Mouse (Mus musculus) CH12.LX (cell line): ENCODE measurements around the gene Dlg5. TPM values are rescaled to one million over a fixed set of nuclear protein-coding genes. Genes with fewer than 3 reads are reported as not detected.

ENCODE experiments used
- DNase-seq: peaks from one replicate; pipeline ENCODE4 v3.0.0-alpha.2; 2013; ENCODE audit errors: extremely low read depth
- H3K27ac ChIP-seq: 2 replicates; pipeline ENCODE4 v1.5.1; 2012; ENCODE audit warnings: low read depth, mild to moderate bottlenecking, control low read depth, moderate library complexity; ENCODE audit not compliant: insufficient read depth
- H3K27me3 ChIP-seq: replicated peaks from 2 replicates; pipeline ENCODE3; 2012; ENCODE audit warnings: inconsistent platforms
- H3K36me3 ChIP-seq, 2 experiments: replicated peaks in 1 of 2; 2 replicates each; pipeline versions ENCODE3 to v1.6.1; 2012; ENCODE audit warnings: inconsistent platforms in 1 of 2, low read length in 1 of 2, mild to moderate bottlenecking in 1 of 2, mixed read lengths in 1 of 2, moderate library complexity in 1 of 2; ENCODE audit not compliant: control insufficient read depth in 1 of 2, insufficient read depth in 1 of 2
- H3K4me1 ChIP-seq, 2 experiments: 2 replicates each; pipeline ENCODE4 v1.6.1; 2012; ENCODE audit warnings: inconsistent platforms in 1 of 2, moderate library complexity in 1 of 2; ENCODE audit not compliant: insufficient read depth in 2 of 2, control insufficient read depth in 1 of 2
- H3K4me2 ChIP-seq: 2 replicates; pipeline ENCODE4 v1.6.1; 2012; ENCODE audit warnings: low read depth, mild to moderate bottlenecking, control low read depth; ENCODE audit not compliant: poor library complexity, insufficient read depth, severe bottlenecking
- H3K4me3 ChIP-seq, 3 experiments: fragments of 150-350 bp in 1 of 3; sonication (generic) in 1 of 3; replicated peaks in 1 of 3; 2 replicates each; pipeline versions ENCODE3 to v1.5.1; 2011 to 2012; ENCODE audit warnings: low read depth in 2 of 3, low read length in 2 of 3, mild to moderate bottlenecking in 2 of 3, moderate library complexity in 2 of 3, control low read depth in 1 of 3, improper control_type of control experiment in 1 of 3, inconsistent platforms in 1 of 3, mixed read lengths in 1 of 3; ENCODE audit not compliant: poor library complexity in 1 of 3
- H3K79me2 ChIP-seq: replicated peaks from 2 replicates; pipeline ENCODE4 v1.6.1; 2012; ENCODE audit warnings: mild to moderate bottlenecking, moderate library complexity; ENCODE audit not compliant: control insufficient read depth, poor library complexity, insufficient read depth, severe bottlenecking; ENCODE audit errors: extremely low read depth
- H3K9ac ChIP-seq: 2 replicates; pipeline ENCODE4 v1.6.1; 2012; ENCODE audit warnings: low read depth, mild to moderate bottlenecking, control low read depth, moderate library complexity; ENCODE audit not compliant: insufficient read depth
- H3K9me3 ChIP-seq: replicated peaks from 2 replicates; pipeline ENCODE3; 2012; ENCODE audit warnings: low read length, inconsistent platforms, mixed read lengths
- CHD1 ChIP-seq: IDR thresholded peaks from 2 replicates; pipeline ENCODE4 v1.6.1; 2012; ENCODE audit warnings: low read depth, low read length, improper control_type of control experiment, inconsistent platforms
- CTCF ChIP-seq, 2 experiments: IDR thresholded peaks in 1 of 2; conservative IDR thresholded peaks in 1 of 2; 2 replicates each; pipeline ENCODE4 v1.5.1; 2011 to 2012; ENCODE audit warnings: low read depth in 2 of 2, low read length in 2 of 2, improper control_type of control experiment in 1 of 2, inconsistent platforms in 1 of 2, mild to moderate bottlenecking in 1 of 2, moderate library complexity in 1 of 2
- E2F4 ChIP-seq: IDR thresholded peaks from 2 replicates; pipeline ENCODE4 v1.6.1; 2011; ENCODE audit warnings: low read depth, low read length, improper control_type of control experiment; ENCODE audit not compliant: insufficient replicate concordance
- ELF1 ChIP-seq: IDR thresholded peaks from 2 replicates; pipeline ENCODE4 v1.6.1; 2014; ENCODE audit warnings: low read depth, mild to moderate bottlenecking, inconsistent platforms, low read length, improper control_type of control experiment
- EP300 ChIP-seq: IDR thresholded peaks from 2 replicates; pipeline ENCODE4 v1.6.1; 2011; ENCODE audit warnings: low read length, improper control_type of control experiment
- ETS1 ChIP-seq: conservative IDR thresholded peaks from 2 replicates; pipeline ENCODE4 v1.6.1; 2012; ENCODE audit warnings: low read depth, mild to moderate bottlenecking, inconsistent platforms, low read length, improper control_type of control experiment, moderate library complexity
- GABPA ChIP-seq: IDR thresholded peaks from 2 replicates; pipeline ENCODE4 v1.6.1; 2012; ENCODE audit warnings: low read depth, low read length, improper control_type of control experiment, inconsistent platforms; ENCODE audit not compliant: insufficient replicate concordance
- HCFC1 ChIP-seq: IDR thresholded peaks from 2 replicates; pipeline ENCODE4 v1.6.1; 2012; ENCODE audit warnings: low read depth, mild to moderate bottlenecking, inconsistent platforms, low read length, improper control_type of control experiment
- IRF4 ChIP-seq: IDR thresholded peaks from 2 replicates; pipeline ENCODE4 v1.6.1; 2014; ENCODE audit warnings: low read depth, mild to moderate bottlenecking, inconsistent platforms, low read length, improper control_type of control experiment
- JUN ChIP-seq: IDR thresholded peaks from 2 replicates; pipeline ENCODE4 v1.6.1; 2011; ENCODE audit warnings: low read depth, mild to moderate bottlenecking, low read length, improper control_type of control experiment, moderate library complexity; ENCODE audit not compliant: insufficient read depth
- JUND ChIP-seq: conservative IDR thresholded peaks from 2 replicates; pipeline ENCODE4 v1.6.1; 2011; ENCODE audit warnings: low read depth, low read length, improper control_type of control experiment
- MAX ChIP-seq: IDR thresholded peaks from 2 replicates; pipeline ENCODE4 v1.6.1; 2011; ENCODE audit warnings: low read length, improper control_type of control experiment
- MEF2A ChIP-seq: IDR thresholded peaks from 2 replicates; pipeline ENCODE4 v1.6.1; 2014; ENCODE audit warnings: low read depth, mild to moderate bottlenecking, inconsistent platforms, low read length, improper control_type of control experiment, borderline replicate concordance
- MXI1 ChIP-seq: IDR thresholded peaks from 2 replicates; pipeline ENCODE4 v1.6.1; 2011; ENCODE audit warnings: mild to moderate bottlenecking, low read depth, low read length, improper control_type of control experiment
- NELFE ChIP-seq: IDR thresholded peaks from 2 replicates; pipeline ENCODE4 v1.6.1; 2011; ENCODE audit warnings: low read depth, low read length, improper control_type of control experiment
- PAX5 ChIP-seq: IDR thresholded peaks from 2 replicates; pipeline ENCODE4 v1.6.1; 2012; ENCODE audit warnings: low read length, inconsistent platforms, mixed read lengths
- POLR2AphosphoS2 ChIP-seq: IDR thresholded peaks from 2 replicates; pipeline ENCODE4 v1.6.1; 2011; ENCODE audit warnings: low read depth, low read length, improper control_type of control experiment
- RAD21 ChIP-seq: IDR thresholded peaks from 2 replicates; pipeline ENCODE4 v1.6.1; 2011; ENCODE audit warnings: low read depth, mild to moderate bottlenecking, low read length, improper control_type of control experiment, moderate library complexity
- RCOR1 ChIP-seq: conservative IDR thresholded peaks from 2 replicates; pipeline ENCODE4 v1.6.1; 2012; ENCODE audit warnings: low read depth, mild to moderate bottlenecking, inconsistent platforms, low read length, improper control_type of control experiment
- SIN3A ChIP-seq: IDR thresholded peaks from 2 replicates; pipeline ENCODE4 v1.6.1; 2012; ENCODE audit warnings: low read length, improper control_type of control experiment, inconsistent platforms
- SMC3 ChIP-seq: IDR thresholded peaks from 2 replicates; pipeline ENCODE4 v1.6.1; 2011; ENCODE audit warnings: low read depth, low read length, improper control_type of control experiment
- TCF12 ChIP-seq: IDR thresholded peaks from 2 replicates; pipeline ENCODE4 v1.6.1; 2014; ENCODE audit warnings: low read depth, mild to moderate bottlenecking, inconsistent platforms, low read length, improper control_type of control experiment
- UBTF ChIP-seq: IDR thresholded peaks from 2 replicates; pipeline ENCODE4 v1.6.1; 2012; ENCODE audit warnings: low read depth, mild to moderate bottlenecking, inconsistent platforms, low read length, improper control_type of control experiment, moderate library complexity
- USF1 ChIP-seq: IDR thresholded peaks from 2 replicates; pipeline ENCODE4 v1.6.1; 2014; ENCODE audit warnings: low read depth, mild to moderate bottlenecking, inconsistent platforms, low read length, improper control_type of control experiment
- USF2 ChIP-seq: conservative IDR thresholded peaks from 2 replicates; pipeline ENCODE4 v1.6.1; 2011; ENCODE audit warnings: low read depth, low read length, improper control_type of control experiment
- dilution Hi-C: fragments of 300-500 bp; cut with MboI; formaldehyde crosslinking; loops from 2 replicates; pipeline ENCODE4 v1.14.3; 2020; ENCODE audit warnings: low sequenced_read_pairs; ENCODE audit not compliant: extremely low pct_unique_long_range_greater_than_20kb, extremely low pct_ligation_motif_present
- in situ Hi-C: fragments of 300-500 bp; cut with MboI; formaldehyde crosslinking; loops from 3 replicates; pipeline ENCODE4 v1.14.3; 2019; ENCODE audit warnings: low sequenced_read_pairs, low pct_ligation_motif_present, low pct_unique_long_range_greater_than_20kb, mixed read lengths
- polyA plus RNA-seq: library from polyadenylated mRNA; unstranded; fragments of >175 nt; gene quantifications from 2 replicates; pipeline ENCODE4 v1.2.1, GENCODE M21; 2012; ENCODE audit warnings: low read depth; ENCODE audit not compliant: insufficient read length
- total RNA-seq, 2 experiments: library from RNA; depleted of rRNA; stranded (reverse); fragments of 300-350 nt in 1 of 2; fragments of >200 nt in 1 of 2; gene quantifications; 2 replicates each; pipeline ENCODE4 v1.2.3; 2012 to 2014

Dlg5 gene
- total and polyA plus RNA-seq, 3 experiments: 0.07 to 0.76 TPM; not detected in 1

- H3K27ac ChIP-seq: no peak overlapping the region
- no peaks in the 10 kb centered on the region for H3K79me2 ChIP-seq
- H3K9me3 ChIP-seq: peaks cover 64% of the 10 kb centered on the region
- no peak overlapping the region for H3K4me2 ChIP-seq
- no peaks in the 10 kb centered on the region for H3K36me3 ChIP-seq
- dilution Hi-C loops (no loop called here), in situ Hi-C loops (no loop called here)
- H3K4me1 ChIP-seq: no peaks in the 10 kb centered on the region
- peaks cover 25% of the 10 kb centered on the region for H3K27me3 ChIP-seq
- H3K4me3 ChIP-seq: no peak overlapping the region
- H3K9ac ChIP-seq: no peak overlapping the region
- DNase-seq: no peak
- TF ChIP-seq CTCF (conservative IDR thresholded peaks at IDR 0.05 in 1 of 2, IDR thresholded peaks at IDR 0.05 in 1 of 2; ENCODE audit: low read depth in 2 of 2, low read length in 2 of 2): no peak
- TF ChIP-seq UBTF: no peak
- TF ChIP-seq ELF1: no peak
- TF ChIP-seq PAX5: no peak
- TF ChIP-seq JUN: no peak
- no peak for TF ChIP-seq GABPA
- TF ChIP-seq USF1: no peak
- no peak for TF ChIP-seq USF2
- no peak for TF ChIP-seq NELFE
- TF ChIP-seq JUND: no peak
- no peak for TF ChIP-seq RCOR1
Observed at GRCm38 (mm10) chr14:24197865-24198264, 47.9 kb downstream of the Dlg5 start.

- Histone ChIP-seq H3K4me2 (no peak overlapping the region), H3K27me3 (peaks cover 24% of the 10 kb centered on the region), H3K27ac (no peak overlapping the region), H3K4me1 (no peaks in the 10 kb centered on the region), H3K4me3 (no peak overlapping the region), H3K9ac (no peak overlapping the region), H3K36me3 (no peaks in the 10 kb centered on the region), H3K79me2 (no peaks in the 10 kb centered on the region), H3K9me3 (peaks cover 64% of the 10 kb centered on the region)
- dilution Hi-C loops (no loop called here), in situ Hi-C loops (no loop called here)
- no peak for TF ChIP-seq TCF12
- TF ChIP-seq CTCF (conservative IDR thresholded peaks at IDR 0.05 in 1 of 2, IDR thresholded peaks at IDR 0.05 in 1 of 2; ENCODE audit: low read depth in 2 of 2, low read length in 2 of 2): no peak
- no peak for TF ChIP-seq SMC3
- DNase-seq: no peak
Observed at GRCm38 (mm10) chr14:24196947-24197346, 48.8 kb downstream of the Dlg5 start.

GRCm38 (mm10) chr14:24190131-24190530 is 55.6 kb downstream of the Dlg5 start:
- no peak overlapping the region for H3K4me2 ChIP-seq
- H3K4me1 ChIP-seq: peaks cover 0 to 8% of the 10 kb centered on the region in 2 experiments; a peak in 2 of 4 replicates
- no peak overlapping the region for H3K4me3 ChIP-seq
- H3K36me3 ChIP-seq: no peaks in the 10 kb centered on the region
- no peak for TF ChIP-seq HCFC1
- no peak for TF ChIP-seq JUN
- TF ChIP-seq MEF2A: no peak
- TF ChIP-seq CHD1: no peak
- TF ChIP-seq SMC3: no peak
- TF ChIP-seq EP300: no peak
- TF ChIP-seq SIN3A: no peak
- TF ChIP-seq MAX: no peak
- TF ChIP-seq RAD21: no peak
- no peak for TF ChIP-seq UBTF
- no peak for TF ChIP-seq IRF4
- TF ChIP-seq NELFE: no peak
- TF ChIP-seq E2F4: no peak
- no peak for TF ChIP-seq USF1
- no peak for TF ChIP-seq POLR2AphosphoS2
- no peak for TF ChIP-seq PAX5
- TF ChIP-seq ETS1: no peak
- no peak for TF ChIP-seq MXI1
- dilution Hi-C loops (no loop called here), in situ Hi-C loops (no loop called here)
- DNase-seq: no peak
- H3K9me3 ChIP-seq: peaks cover 62% of the 10 kb centered on the region
- H3K27me3 ChIP-seq: peaks cover 10% of the 10 kb centered on the region
- no peak overlapping the region for H3K9ac ChIP-seq
- H3K27ac ChIP-seq: no peak overlapping the region
- no peaks in the 10 kb centered on the region for H3K79me2 ChIP-seq
